Mouse (Mus musculus): ENCODE measurements around the gene Ott. TPM values are rescaled to one million over a fixed set of nuclear protein-coding genes. Genes with fewer than 3 reads are reported as not detected.
"Not testable (repeated sequence)": the region's sequence is repeated elsewhere in the genome, so short reads cannot be mapped to it uniquely, and the experiment has no call there.

Gene Ott
- total RNA-seq (2021) = not detected
- long read RNA-seq, experiment 1 = 0 reads
- long read RNA-seq, experiment 2 = 0 reads

DNA sequence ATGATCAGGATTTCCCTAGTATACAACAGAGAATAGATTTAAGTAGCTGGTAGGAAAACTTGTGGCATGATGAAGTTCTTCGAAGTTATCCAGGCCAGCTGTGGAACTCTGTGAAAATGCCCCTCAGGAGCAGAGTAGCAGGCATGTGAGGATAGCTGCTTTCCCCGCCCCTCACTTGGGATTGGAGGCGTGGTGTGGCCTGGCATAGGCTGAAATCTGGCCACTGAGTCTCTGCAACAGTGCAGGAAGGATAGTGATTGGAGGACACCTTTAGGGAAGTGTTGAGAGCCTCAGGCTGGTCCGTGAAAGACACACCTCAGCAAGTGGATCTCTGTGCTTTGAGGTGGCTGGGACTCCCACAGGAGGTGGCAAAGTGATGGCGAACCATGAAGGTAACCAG is at the start of gene Ott:
Ott (plus strand) TSS at position 301 of the 400 bp plus-strand sequence.
- DNase-seq (ENCODE audit: low spot score in 2 of 2); intact Hi-C loops (cut with DNase I): not testable (repeated sequence)

Other genes with a start within 250 kb of the Ott start
- not detected for gene Luzp4, start 216.6 kb upstream of the Ott start, total RNA-seq (2021)
- not detected for gene Gm15093, start 198.1 kb downstream of the Ott start, total RNA-seq (2021)

Data from left cerebral cortex, postnatal 14 days (tissue).